Mouse (Mus musculus): Measurements from ENCODE around the gene Cox4i1.

DNA sequence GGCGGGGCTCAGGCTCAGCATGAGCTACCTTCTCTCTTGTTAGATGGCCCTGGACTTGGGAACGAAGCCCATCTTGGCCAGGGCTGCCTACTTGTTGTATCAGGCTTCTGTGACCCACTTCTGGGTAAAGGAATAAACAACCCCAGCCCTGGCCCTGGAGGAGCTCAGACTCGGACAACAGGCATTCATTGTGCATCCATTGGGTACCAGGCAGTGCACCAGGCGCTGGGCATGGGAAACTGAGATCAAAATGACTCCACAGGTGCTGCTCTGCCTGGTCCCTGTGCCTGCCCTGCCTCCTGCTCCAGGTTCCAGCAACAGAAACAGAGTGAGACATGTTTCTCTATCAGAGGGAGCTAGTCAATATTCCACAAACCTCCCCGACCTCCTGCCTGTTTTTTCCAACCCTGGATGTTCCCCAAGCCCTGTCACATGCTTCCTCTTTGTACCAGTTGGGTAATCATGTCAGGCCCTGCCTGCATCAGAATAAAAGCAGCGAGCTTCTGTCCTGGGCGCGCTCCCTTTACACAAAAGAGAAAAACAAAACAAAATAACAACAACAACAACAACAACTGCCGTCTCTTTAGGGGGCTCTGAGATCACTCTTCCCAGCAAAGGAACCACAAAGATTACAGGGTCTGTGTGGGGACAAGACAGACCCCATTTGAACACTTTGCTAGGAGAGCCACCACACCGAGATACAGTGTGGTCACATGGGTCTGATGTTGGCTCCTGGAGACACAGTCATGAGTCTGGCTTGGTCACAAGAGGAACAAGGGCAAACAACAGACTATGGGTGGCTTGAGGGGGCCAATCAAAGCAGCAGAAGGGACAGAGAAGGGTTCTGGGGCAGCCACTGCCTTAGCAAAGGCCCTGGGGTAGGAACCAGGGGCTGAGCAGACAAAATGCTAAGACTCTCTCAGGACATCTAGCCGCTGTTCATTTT is 48.5 kb upstream of the Cox4i1 start:
- TF ChIP-seq CTCF (IDR thresholded peaks at IDR 0.05; ENCODE audit: control insufficient read depth, insufficient read depth, insufficient read length) (no peak), MYOD1 (IDR thresholded peaks at IDR 0.05; ENCODE audit: control insufficient read depth, insufficient read length, low read depth) (no peak)

Data from C2C12 (cell line).